Mouse (Mus musculus) liver, adult 2 months (tissue): ENCODE results near the gene Ssu72. TPM values are rescaled to one million over a fixed set of nuclear protein-coding genes. Genes with fewer than 3 reads are reported as not detected.

Experiments used
- DNase-seq: peaks from one replicate; pipeline ENCODE4 v3.0.0-alpha.2; 2011; ENCODE audit warnings: low read depth, low spot score; ENCODE audit errors: extremely low read depth
- H3K27ac ChIP-seq: fragments of 200-500 bp; replicated peaks from 2 replicates; pipeline ENCODE4 v1.5.1; 2012; ENCODE audit warnings: low read depth, mild to moderate bottlenecking, control low read depth, inconsistent platforms, low read length; ENCODE audit not compliant: insufficient read depth
- H3K27me3 ChIP-seq: fragments of 200-500 bp; 2 replicates; pipeline ENCODE4 v1.6.1; 2012; ENCODE audit warnings: mild to moderate bottlenecking, moderate library complexity, low read length, inconsistent platforms; ENCODE audit not compliant: control insufficient read depth, insufficient read depth
- H3K36me3 ChIP-seq: fragments of 200-500 bp; 2 replicates; pipeline ENCODE4 v1.6.1; 2012; ENCODE audit warnings: low read length, inconsistent platforms; ENCODE audit not compliant: control insufficient read depth, insufficient read depth
- H3K4me1 ChIP-seq: fragments of 200-500 bp; 2 replicates; pipeline ENCODE4 v1.6.1; 2011; ENCODE audit warnings: low read length; ENCODE audit not compliant: control insufficient read depth, insufficient read depth
- H3K4me3 ChIP-seq: fragments of 200-500 bp; 2 replicates; pipeline ENCODE4 v1.5.1; 2011; ENCODE audit warnings: low read depth, mild to moderate bottlenecking, control low read depth, low read length, moderate library complexity; ENCODE audit not compliant: insufficient read depth
- H3K79me2 ChIP-seq: fragments of 200-500 bp; 2 replicates; pipeline ENCODE4 v1.6.1; 2012; ENCODE audit warnings: inconsistent platforms, mild to moderate bottlenecking, low read length, moderate library complexity; ENCODE audit not compliant: control insufficient read depth, insufficient read depth
- H3K9ac ChIP-seq: fragments of 200-500 bp; 2 replicates; pipeline ENCODE4 v1.6.1; 2012; ENCODE audit warnings: low read depth, mild to moderate bottlenecking, control low read depth, inconsistent platforms, low read length
- CTCF ChIP-seq: fragments of 200-500 bp; IDR thresholded peaks from 2 replicates; pipeline ENCODE4 v1.5.1; 2011; ENCODE audit warnings: low read depth, low read length, control low read depth
- POLR2A ChIP-seq: fragments of 200-500 bp; IDR thresholded peaks from 2 replicates; pipeline ENCODE4 v1.6.1; 2011; ENCODE audit warnings: low read length, control low read depth; ENCODE audit not compliant: insufficient read depth; ENCODE audit errors: extremely low read depth
- WGBS: fragments of 180-500 bp; shearing (Covaris S2); methylation state at CpG from one replicate; pipeline ENCODE4 v1.1.7; 2018; 5-methylcytosine and 5-hydroxymethylcytosine counted together
- polyA plus RNA-seq: library from polyadenylated mRNA; depleted of rRNA; stranded (reverse); fragments of >200 nt; gene quantifications from 2 replicates; pipeline ENCODE4 v1.2.3, GENCODE M21; 2012; rRNA removed
- total RNA-seq: library from RNA; depleted of rRNA; stranded (reverse); fragments of >200 nt; gene quantifications from 2 replicates; pipeline ENCODE4 v1.2.3, GENCODE M21; 2014; rRNA removed

The Ssu72 gene
- total RNA-seq: 99.5 and 108 TPM in 2 replicates
- 78.8 and 79.3 TPM in 2 replicates for polyA plus RNA-seq

DNA sequence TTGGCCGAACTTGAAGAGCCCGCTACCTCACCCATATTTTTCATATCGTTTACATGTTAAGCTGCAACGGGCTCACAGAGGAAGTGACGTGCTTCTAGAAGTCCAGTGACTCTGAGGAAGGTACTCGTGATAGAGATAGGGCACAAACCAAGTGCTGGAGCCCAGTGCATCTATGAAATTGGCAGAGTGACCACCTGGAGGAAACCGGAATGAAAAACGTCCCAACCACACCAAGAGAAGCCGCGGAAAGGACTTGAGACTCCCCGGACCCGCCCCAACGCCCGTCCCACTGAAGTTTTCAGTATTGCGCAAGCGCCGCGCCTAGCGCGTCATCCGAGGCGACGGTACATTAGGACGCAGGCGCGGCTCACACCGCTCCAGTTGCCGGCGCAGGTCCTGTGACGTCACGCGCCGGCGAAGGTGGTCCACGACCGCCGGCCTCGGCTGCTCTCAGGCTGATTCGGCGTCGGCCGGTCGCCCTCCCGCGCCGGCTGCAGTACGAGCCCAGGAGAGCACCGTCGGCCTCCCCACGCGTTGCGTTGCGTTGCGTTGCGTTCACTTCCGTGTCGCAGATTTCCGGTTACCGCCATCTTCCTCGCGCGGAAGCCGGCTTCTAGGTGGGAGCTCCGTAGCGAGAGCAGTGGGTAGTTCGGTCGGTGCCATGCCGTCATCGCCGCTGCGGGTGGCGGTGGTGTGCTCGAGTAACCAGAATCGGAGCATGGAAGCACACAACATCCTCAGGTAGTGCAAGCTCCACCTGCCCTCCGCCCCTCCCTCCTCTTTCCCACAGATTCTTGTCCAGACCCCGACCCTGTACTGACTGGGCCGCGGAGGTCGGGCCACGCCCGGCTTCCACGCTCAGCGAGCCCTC is at the start of gene Ssu72:
Gene Ssu72 (plus strand): TSS at position 80 of the 871 bp plus-strand sequence.
- no peaks in the 10 kb centered on the region for H3K27me3 ChIP-seq
- WGBS: under 1% methylated on average over 83 of the region's 83 CpGs
- peak within 1 kb of the TSS; percentile 79 for H3K4me3 ChIP-seq
- H3K4me1 ChIP-seq: peaks cover 2% of the 10 kb centered on the region
- DNase-seq: peak; percentile 81
- no peaks in the 10 kb centered on the region for H3K36me3 ChIP-seq
- H3K9ac ChIP-seq: peak within 1 kb of the TSS; percentile 97
- peak within 1 kb of the TSS; percentile 92 for H3K27ac ChIP-seq
- no peak for TF ChIP-seq POLR2A
- TF ChIP-seq CTCF: no peak
- H3K79me2 ChIP-seq: peaks cover 19% of the 10 kb centered on the region

DNA sequence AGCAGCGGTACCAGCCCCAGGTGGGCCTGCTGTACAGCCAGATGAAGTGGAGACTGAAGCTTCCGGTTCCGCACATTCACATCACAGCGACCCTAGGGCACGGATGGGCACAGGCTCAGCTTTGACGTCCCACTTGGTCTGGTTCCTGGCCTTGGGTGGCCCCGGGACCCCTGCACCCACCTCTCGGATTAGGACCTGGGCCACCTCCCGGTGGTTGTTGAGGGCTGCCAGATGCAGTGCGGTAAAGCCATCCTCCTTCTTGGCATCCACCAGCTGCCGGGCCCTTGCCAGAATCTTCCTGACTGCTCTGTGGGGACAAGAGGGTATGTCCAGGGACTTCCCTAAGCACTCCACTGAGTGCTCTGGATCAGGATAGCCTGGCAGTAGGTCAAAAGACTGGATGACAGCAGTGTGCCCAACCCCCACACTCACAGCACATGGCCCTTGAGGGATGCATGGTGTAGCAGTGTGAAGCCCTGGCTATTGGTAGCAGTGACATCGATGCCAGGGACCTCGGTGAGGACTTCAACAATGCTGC is 48.3 kb upstream of the Ssu72 start:
- Histone ChIP-seq H3K36me3 (no peaks in the 10 kb centered on the region; the same call in 1 of the 2 replicates), H3K4me3 (no peak overlapping the region), H3K4me1 (0 out of 2 replicates have a peak, but pooled peaks cover 2% of the 10 kb centered on the region), H3K27me3 (no peaks in the 10 kb centered on the region), H3K9ac (no peak overlapping the region), H3K27ac (no peak overlapping the region), H3K79me2 (no peaks in the 10 kb centered on the region)
- no peak for DNase-seq
- TF ChIP-seq POLR2A (no peak), CTCF (no peak)
- 94% methylated on average over 13 of the region's 13 CpGs for WGBS

DNA sequence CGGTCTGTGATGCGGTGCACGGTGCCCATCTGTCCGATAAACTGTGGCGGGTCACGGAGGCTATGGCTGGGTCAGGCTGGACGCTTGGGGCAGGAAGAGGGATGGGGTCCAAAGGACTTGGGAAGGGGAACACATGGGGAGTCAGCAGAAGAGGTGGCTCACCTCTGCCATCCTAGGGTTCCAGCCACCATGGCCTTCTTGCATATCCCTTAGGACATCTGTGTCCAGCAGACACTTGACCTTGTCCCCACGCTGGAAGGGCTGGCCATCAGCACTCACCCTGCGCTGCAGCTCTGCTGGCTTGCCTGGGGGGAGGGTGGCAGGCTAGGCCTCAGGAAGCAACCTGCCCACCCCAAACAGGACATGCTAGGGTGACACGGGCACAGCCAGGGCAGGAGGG is 45.6 kb upstream of the Ssu72 start:
- WGBS: 92% methylated on average over 10 of the region's 10 CpGs
- Histone ChIP-seq H3K4me3 (no peak overlapping the region), H3K79me2 (no peaks in the 10 kb centered on the region), H3K36me3 (no peaks in the 10 kb centered on the region; the same call in 1 of the 2 replicates), H3K4me1 (0 out of 2 replicates have a peak, but pooled peaks cover 2% of the 10 kb centered on the region), H3K9ac (no peak overlapping the region), H3K27ac (no peak overlapping the region), H3K27me3 (no peaks in the 10 kb centered on the region)
- no peak for DNase-seq
- TF ChIP-seq POLR2A (no peak), CTCF (no peak)

DNA sequence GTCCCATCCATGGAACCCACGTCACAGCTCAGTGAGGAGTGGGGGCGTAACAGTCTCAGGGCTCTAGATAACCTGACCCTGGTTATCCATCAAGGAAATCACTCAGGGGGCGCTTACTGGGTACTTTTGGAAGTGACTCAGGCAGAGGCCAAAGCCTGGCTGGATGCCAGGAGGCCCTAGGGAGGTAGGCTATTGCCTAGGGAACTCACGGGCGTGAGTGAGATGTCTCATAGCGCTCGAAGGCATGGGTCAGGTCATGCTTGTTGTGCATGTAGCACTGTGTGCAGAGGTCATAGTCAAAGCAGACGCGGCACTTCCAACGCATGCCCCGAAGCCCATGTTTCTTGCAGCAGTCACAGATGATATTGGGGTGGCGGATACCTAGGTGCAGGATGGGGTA is 44.0 kb upstream of the Ssu72 start:
- Histone ChIP-seq H3K36me3 (no peaks in the 10 kb centered on the region; the same call in 1 of the 2 replicates), H3K27me3 (no peaks in the 10 kb centered on the region), H3K79me2 (no peaks in the 10 kb centered on the region), H3K9ac (no peak overlapping the region), H3K4me3 (no peak overlapping the region), H3K27ac (no peak overlapping the region), H3K4me1 (no peaks in the 10 kb centered on the region)
- no peak for DNase-seq
- WGBS: 73% methylated on average over 12 of the region's 12 CpGs
- no peak for TF ChIP-seq POLR2A
- TF ChIP-seq CTCF: no peak

DNA sequence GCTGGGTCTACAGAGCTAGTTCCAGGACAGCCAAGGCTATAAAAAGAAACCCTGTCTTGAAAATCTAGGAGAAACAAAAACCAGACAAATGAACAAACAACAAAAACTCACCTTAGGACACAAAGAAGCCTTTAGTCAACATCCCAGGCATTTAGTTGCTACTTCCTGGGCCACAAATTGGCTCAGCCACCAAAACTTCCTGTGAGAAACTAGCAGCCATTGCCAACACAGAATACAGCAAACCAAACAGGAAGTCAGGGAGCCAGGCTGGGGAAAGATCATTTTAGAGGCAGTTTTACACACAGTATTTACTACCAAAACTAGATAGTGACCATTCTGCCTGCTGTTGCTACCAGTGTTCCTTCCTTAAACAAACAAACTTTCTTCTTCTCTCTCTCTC is 37.7 kb upstream of the Ssu72 start:
- H3K4me3 ChIP-seq: no peak overlapping the region
- no peak overlapping the region for H3K9ac ChIP-seq
- H3K27me3 ChIP-seq: no peaks in the 10 kb centered on the region
- TF ChIP-seq CTCF (no peak), POLR2A (no peak)
- H3K27ac ChIP-seq: no peak overlapping the region
- peak; percentile 36 for DNase-seq
- H3K36me3 ChIP-seq: no peaks in the 10 kb centered on the region
- H3K79me2 ChIP-seq: peaks cover 6% of the 10 kb centered on the region; the same call in 1 of the 2 replicates
- peaks cover 5% of the 10 kb centered on the region for H3K4me1 ChIP-seq
